Mouse (Mus musculus): ENCODE results near the gene Sgf29. TPM values are rescaled to one million over a fixed set of nuclear protein-coding genes. Genes with fewer than 3 reads are reported as not detected.

Gene Sgf29
- polyA plus RNA-seq, 1 experiment = 35.3 TPM

DNA sequence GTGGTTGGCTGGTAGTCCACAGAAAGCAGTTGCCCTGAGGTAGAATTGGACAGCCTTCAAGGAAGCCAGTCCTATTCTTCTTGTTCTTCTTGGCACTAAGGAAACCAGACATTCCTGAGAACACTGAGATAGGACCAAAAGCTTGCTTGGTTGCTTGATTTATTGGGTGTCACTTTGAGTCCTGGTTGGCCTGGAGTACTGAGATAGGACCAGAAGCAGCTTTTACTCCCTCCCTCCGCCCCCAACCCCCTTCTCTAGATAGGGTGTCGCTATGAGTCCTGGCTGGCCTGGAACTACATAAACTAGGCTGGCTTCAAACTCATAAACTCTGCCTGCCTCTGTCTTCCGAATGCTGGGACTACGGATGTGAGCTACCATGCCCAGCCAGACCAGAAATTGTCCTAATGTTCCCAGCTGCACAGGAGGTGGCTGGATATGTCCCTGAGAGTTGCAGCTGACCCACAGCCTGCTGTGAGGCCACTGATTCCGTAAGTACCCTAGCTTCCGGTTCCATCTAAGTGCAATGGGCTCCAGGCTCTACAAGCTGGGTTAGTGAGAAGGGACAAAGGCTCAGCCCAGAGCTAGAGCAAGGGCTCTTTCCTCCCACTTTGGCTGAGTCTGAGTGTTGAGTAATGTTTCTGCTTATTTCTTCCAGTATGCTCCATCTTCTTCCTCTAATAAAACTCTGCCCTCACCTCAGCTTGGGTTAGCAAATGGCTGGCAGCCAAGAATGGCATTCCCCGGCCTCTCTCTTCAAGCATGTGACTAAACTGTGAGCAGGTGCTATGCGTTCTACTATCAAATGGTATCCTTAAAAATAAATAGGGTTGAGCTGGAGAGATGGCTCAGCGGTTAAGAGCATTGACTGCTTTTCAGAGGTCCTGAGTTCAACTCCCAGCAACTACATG lies 27.4 kb upstream of the Sgf29 start:
- Histone ChIP-seq H3K4me3 (no peak overlapping the region), H3K79me2 (ENCODE audit: control insufficient read depth, insufficient read depth) (peaks cover 24% of the 10 kb centered on the region), H3K4me2 (ENCODE audit: low read depth) (peak overlapping the region; percentile 96), H3K36me3 (ENCODE audit: control insufficient read depth, insufficient read depth) (peaks cover 28% of the 10 kb centered on the region), H3K27me3 (ENCODE audit: control insufficient read depth, insufficient read depth, insufficient read length) (no peaks in the 10 kb centered on the region), H3ac (ENCODE audit: control insufficient read depth, insufficient read length) (no peak overlapping the region)
- no peak for TF ChIP-seq SRF (IDR thresholded peaks at IDR 0.05; ENCODE audit: control insufficient read depth, insufficient read length, low read depth)
- TF ChIP-seq POLR2A (IDR thresholded peaks at IDR 0.05; ENCODE audit: insufficient read length, low read depth) = peak; percentile 53
- no peak for TF ChIP-seq CEBPB (IDR thresholded peaks at IDR 0.05; ENCODE audit: insufficient read depth, poor library complexity, severe bottlenecking)
- TF ChIP-seq E2F4 (IDR thresholded peaks at IDR 0.05; ENCODE audit: insufficient read depth) = no peak
- peak; percentile 90 for TF ChIP-seq POLR2AphosphoS2 (IDR thresholded peaks at IDR 0.05; ENCODE audit: insufficient read length, low read depth)
- TF ChIP-seq USF1 (IDR thresholded peaks at IDR 0.05; ENCODE audit: low read depth) = no peak

- no peaks in the 10 kb centered on the region for H3K27me3 ChIP-seq (ENCODE audit: control insufficient read depth, insufficient read depth, insufficient read length)
- H3K79me2 ChIP-seq (ENCODE audit: control insufficient read depth, insufficient read depth) = peaks cover 24% of the 10 kb centered on the region
- TF ChIP-seq POLR2AphosphoS2 (IDR thresholded peaks at IDR 0.05; ENCODE audit: insufficient read length, low read depth) (no peak), MYOG (IDR thresholded peaks at IDR 0.05; ENCODE audit: control insufficient read depth in 1 of 3, insufficient read depth in 1 of 3, insufficient read length in 2 of 3, low read depth in 2 of 3) (no peak)
- peak overlapping the region; percentile 97 for H3K4me3 ChIP-seq
- H3ac ChIP-seq (ENCODE audit: control insufficient read depth, insufficient read length) = no peak overlapping the region
- H3K36me3 ChIP-seq (ENCODE audit: control insufficient read depth, insufficient read depth) = peaks cover 28% of the 10 kb centered on the region
- H3K4me2 ChIP-seq (ENCODE audit: low read depth) = peak overlapping the region; percentile 96
Observed at GRCm38 (mm10) chr7:126623381-126623780, 25.7 kb upstream of the Sgf29 start.

GRCm38 (mm10) chr7:126624774-126625173 lies 24.3 kb upstream of the Sgf29 start:
- no peaks in the 10 kb centered on the region for H3K27me3 ChIP-seq (ENCODE audit: control insufficient read depth, insufficient read depth, insufficient read length)
- peak overlapping the region; percentile 96 for H3K4me2 ChIP-seq (ENCODE audit: low read depth)
- peak overlapping the region; percentile 53 for H3ac ChIP-seq (ENCODE audit: control insufficient read depth, insufficient read length)
- H3K79me2 ChIP-seq (ENCODE audit: control insufficient read depth, insufficient read depth) = peaks cover 24% of the 10 kb centered on the region
- TF ChIP-seq MAX (IDR thresholded peaks at IDR 0.05; ENCODE audit: low read depth) = no peak
- TF ChIP-seq TCF12 (IDR thresholded peaks at IDR 0.05; ENCODE audit: insufficient read depth, poor library complexity, severe bottlenecking) = no peak
- TF ChIP-seq MYOD1 (IDR thresholded peaks at IDR 0.05; ENCODE audit: control insufficient read depth in 1 of 3, insufficient read length in 2 of 3, low read depth in 2 of 3) = no peak
- no peak for TF ChIP-seq TCF3 (IDR thresholded peaks at IDR 0.05; ENCODE audit: insufficient read length, low read depth)
- TF ChIP-seq POLR2A (IDR thresholded peaks at IDR 0.05; ENCODE audit: insufficient read length, low read depth) = peak; percentile 39
- peak overlapping the region; percentile 97 for H3K4me3 ChIP-seq
- peaks cover 28% of the 10 kb centered on the region for H3K36me3 ChIP-seq (ENCODE audit: control insufficient read depth, insufficient read depth)

DNA sequence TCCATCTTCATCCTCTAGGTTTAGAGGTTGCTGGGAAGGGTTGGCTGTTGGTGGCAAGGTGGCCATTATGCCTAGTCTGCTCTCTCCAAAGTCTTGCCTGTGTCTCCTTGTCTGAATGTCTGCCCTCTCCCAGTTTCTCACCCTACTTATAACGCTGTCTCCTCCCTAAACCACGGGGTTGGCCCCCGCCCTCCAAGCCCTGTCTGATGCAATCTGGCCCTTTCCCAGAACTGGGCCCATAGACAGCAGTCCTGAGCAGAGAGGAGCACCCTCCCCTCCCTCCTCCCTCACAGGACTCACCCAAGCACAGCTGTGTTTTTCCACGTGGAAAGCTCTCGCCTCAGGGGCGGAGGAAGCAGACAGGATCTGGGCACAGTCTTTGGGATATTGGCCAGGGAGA lies 23.7 kb upstream of the Sgf29 start:
- Histone ChIP-seq H3K27me3 (ENCODE audit: control insufficient read depth, insufficient read depth, insufficient read length) (no peaks in the 10 kb centered on the region), H3K4me3 (peak overlapping the region; percentile 97), H3ac (ENCODE audit: control insufficient read depth, insufficient read length) (peak overlapping the region; percentile 53), H3K4me2 (ENCODE audit: low read depth) (peak overlapping the region; percentile 96), H3K79me2 (ENCODE audit: control insufficient read depth, insufficient read depth) (peaks cover 24% of the 10 kb centered on the region), H3K36me3 (ENCODE audit: control insufficient read depth, insufficient read depth) (peaks cover 28% of the 10 kb centered on the region)
- TF ChIP-seq POLR2A (IDR thresholded peaks at IDR 0.05; ENCODE audit: insufficient read length, low read depth) (peak; percentile 96), REST (IDR thresholded peaks at IDR 0.05; ENCODE audit: insufficient read depth, insufficient read length) (no peak), MAX (IDR thresholded peaks at IDR 0.05; ENCODE audit: low read depth) (peak; percentile 78), USF1 (IDR thresholded peaks at IDR 0.05; ENCODE audit: low read depth) (peak; percentile 38), E2F4 (IDR thresholded peaks at IDR 0.05; ENCODE audit: insufficient read depth) (no peak), POLR2AphosphoS2 (IDR thresholded peaks at IDR 0.05; ENCODE audit: insufficient read length, low read depth) (peak; percentile 100), SRF (IDR thresholded peaks at IDR 0.05; ENCODE audit: control insufficient read depth, insufficient read length, low read depth) (peak; percentile 38), CEBPB (IDR thresholded peaks at IDR 0.05; ENCODE audit: insufficient read depth, poor library complexity, severe bottlenecking) (peak; percentile 92), MYOD1 (IDR thresholded peaks at IDR 0.05; ENCODE audit: control insufficient read depth in 1 of 3, insufficient read length in 2 of 3, low read depth in 2 of 3) (peak in 2 of 3 experiments; percentile 85 to 92), TCF12 (IDR thresholded peaks at IDR 0.05; ENCODE audit: insufficient read depth, poor library complexity, severe bottlenecking) (peak; percentile 69), MYOG (IDR thresholded peaks at IDR 0.05; ENCODE audit: control insufficient read depth in 1 of 3, insufficient read depth in 1 of 3, insufficient read length in 2 of 3, low read depth in 2 of 3) (peak; percentile 48 to 95 (median 66)), TCF3 (IDR thresholded peaks at IDR 0.05; ENCODE audit: insufficient read length, low read depth) (no peak)

- Histone ChIP-seq H3K4me2 (ENCODE audit: low read depth) (peak overlapping the region; percentile 64), H3K79me2 (ENCODE audit: control insufficient read depth, insufficient read depth) (peaks cover 24% of the 10 kb centered on the region), H3K36me3 (ENCODE audit: control insufficient read depth, insufficient read depth) (peaks cover 22% of the 10 kb centered on the region), H3K27me3 (ENCODE audit: control insufficient read depth, insufficient read depth, insufficient read length) (no peaks in the 10 kb centered on the region), H3K4me3 (peak overlapping the region; percentile 97), H3ac (ENCODE audit: control insufficient read depth, insufficient read length) (peak overlapping the region; percentile 53)
- TF ChIP-seq MAX (IDR thresholded peaks at IDR 0.05; ENCODE audit: low read depth) (no peak), TCF12 (IDR thresholded peaks at IDR 0.05; ENCODE audit: insufficient read depth, poor library complexity, severe bottlenecking) (no peak), SRF (IDR thresholded peaks at IDR 0.05; ENCODE audit: control insufficient read depth, insufficient read length, low read depth) (no peak), MYOD1 (IDR thresholded peaks at IDR 0.05; ENCODE audit: control insufficient read depth in 1 of 3, insufficient read length in 2 of 3, low read depth in 2 of 3) (no peak), POLR2A (IDR thresholded peaks at IDR 0.05; ENCODE audit: insufficient read length, low read depth) (no peak), POLR2AphosphoS2 (IDR thresholded peaks at IDR 0.05; ENCODE audit: insufficient read length, low read depth) (no peak)
Observed at GRCm38 (mm10) chr7:126625807-126626600, 23.1 kb upstream of the Sgf29 start.
